ENCODE assay signal across 23 mouse cellular contexts in the genomic region with DNA sequence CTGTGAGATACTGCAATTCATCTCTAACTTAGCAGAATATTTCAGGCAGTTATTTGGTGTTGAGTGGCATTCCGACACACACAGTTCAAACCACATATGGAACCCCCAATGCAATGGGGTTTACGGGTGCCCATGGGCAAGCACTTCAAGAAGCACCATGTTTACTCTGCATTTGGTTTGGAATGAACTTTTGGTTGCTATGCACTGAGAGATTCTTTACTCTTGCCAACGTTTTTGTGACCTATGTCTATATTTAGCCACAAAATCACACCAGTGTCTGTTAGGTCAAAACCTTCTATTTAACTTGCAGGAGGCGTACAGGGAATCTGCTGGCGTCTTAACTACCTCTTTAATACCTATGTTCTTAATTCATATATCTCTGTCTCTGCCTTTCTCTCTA.
DNase-seq lines count a peak whose midpoint lies in the region; ATAC-seq and TF ChIP-seq lines count a peak whose summit lies in the region.
"Had no signal": no experiment of that assay in that cellular context is flagged by ENCODE, and none has a peak within 500 bp of the region (broad histone marks: within the 10 kb centered on the region; RNA-seq: fewer than 3 reads in every experiment).

No protein-coding gene starts in this region.

- no peaks in the 10 kb centered on the region for H3K27me3 ChIP-seq in heart, embryonic 12.5 days (replicated peaks)
- H3K27me3 ChIP-seq in heart, embryonic 14.5 days (ENCODE audit: control insufficient read depth, insufficient read depth, low read length): no peaks in the 10 kb centered on the region
- no peaks in the 10 kb centered on the region for H3K27me3 ChIP-seq in heart, postnatal 0 days (ENCODE audit: control insufficient read depth, insufficient read depth, low read length)
- H3K27me3 ChIP-seq: forebrain, embryonic 13.5 days had no signal

- no peak overlapping the region for H3K4me2 ChIP-seq in heart, embryonic 12.5 days
- H3K4me2 ChIP-seq in heart, embryonic 14.5 days (ENCODE audit: low read length): peak overlapping the region; percentile 29; the same call in 1 of the 2 replicates
- H3K4me2 ChIP-seq in heart, postnatal 0 days (ENCODE audit: low read depth, low read length): no peak overlapping the region
- H3K4me2 ChIP-seq: forebrain, embryonic 13.5 days; hindbrain, embryonic 14.5 days had no signal

- intact Hi-C loops in heart, postnatal 25 days (cut with DNase I): no loop called here

- 48% methylated on average over 5 of the region's 5 CpGs for WGBS in heart, embryonic 12.5 days
- WGBS in heart, embryonic 14.5 days: 44% methylated on average over 5 of the region's 5 CpGs
- 33% methylated on average over 5 of the region's 5 CpGs for WGBS in heart, postnatal 0 days

- no peak for ATAC-seq in heart, embryonic 12.5 days (ENCODE audit: insufficient number of reproducible peaks, low FRiP score)
- ATAC-seq in heart, embryonic 14.5 days (ENCODE audit: insufficient number of reproducible peaks, insufficient read depth, low FRiP score, low read depth): no peak
- peak; percentile 70 for ATAC-seq in heart, postnatal 0 days (ENCODE audit: insufficient read depth, low read depth)
- no peak for ATAC-seq in frontal cortex, adult (ENCODE audit: low TSS enrichment)
- ATAC-seq: activated CD4-positive, CD25-positive, alpha-beta regulatory T cell, adult 4 months; forebrain, embryonic 13.5 days; forebrain, embryonic 16.5 days; hindbrain, postnatal 0 days; inflammation-experienced regulatory T-cells, adult 6 months; intestine, embryonic 16.5 days had no signal

- H3K9ac ChIP-seq in heart, embryonic 12.5 days: no peak overlapping the region
- H3K9ac ChIP-seq in heart, embryonic 14.5 days (ENCODE audit: low read length): no peak overlapping the region
- no peak overlapping the region for H3K9ac ChIP-seq in heart, postnatal 0 days (replicated peaks; ENCODE audit: low read depth, low read length)
- H3K9ac ChIP-seq: forebrain, embryonic 13.5 days; hindbrain, embryonic 14.5 days had no signal

- peaks cover 8% of the 10 kb centered on the region for H3K4me1 ChIP-seq in heart, embryonic 12.5 days (replicated peaks)
- H3K4me1 ChIP-seq in heart, embryonic 14.5 days (ENCODE audit: control insufficient read depth in 2 of 2, insufficient read depth in 2 of 2, low read length in 2 of 2): peaks cover 4 to 13% of the 10 kb centered on the region in 2 experiments; a peak in 2 of 4 replicates
- H3K4me1 ChIP-seq in heart, postnatal 0 days (ENCODE audit: control insufficient read depth, insufficient read depth): peaks cover 4% of the 10 kb centered on the region; the same call in 1 of the 2 replicates

- no peak for TF ChIP-seq EP300 in heart, postnatal 0 days (IDR thresholded peaks at IDR 0.05; ENCODE audit: low read depth)

- TF ChIP-seq CTCF in heart, postnatal 0 days (IDR thresholded peaks at IDR 0.05; ENCODE audit: low read depth): no peak

- no peak overlapping the region for H3K4me3 ChIP-seq in heart, embryonic 12.5 days
- no peak overlapping the region for H3K4me3 ChIP-seq in heart, embryonic 14.5 days (ENCODE audit: control insufficient read depth in 1 of 2, insufficient read depth in 1 of 2, low read depth in 1 of 2, low read length in 2 of 2)
- H3K4me3 ChIP-seq in heart, postnatal 0 days (ENCODE audit: low read depth, low read length): no peak overlapping the region
- H3K4me3 ChIP-seq: forebrain, embryonic 10.5 days; forebrain, embryonic 13.5 days; gastrocnemius, adult 2 months had no signal

- H3K27ac ChIP-seq in heart, embryonic 12.5 days (ENCODE audit: poor library complexity, severe bottlenecking): no peak overlapping the region
- no peak overlapping the region for H3K27ac ChIP-seq in heart, embryonic 14.5 days (replicated peaks in 1 of 2; ENCODE audit: control insufficient read depth in 1 of 2, insufficient read depth in 1 of 2, low read depth in 2 of 2, low read length in 2 of 2)
- H3K27ac ChIP-seq in heart, postnatal 0 days (ENCODE audit: low read depth): peak overlapping the region; percentile 34; the same call in 1 of the 2 replicates
- H3K27ac ChIP-seq: forebrain, embryonic 10.5 days; forebrain, embryonic 13.5 days; gastrocnemius, adult 2 months; hindbrain, embryonic 14.5 days; hindbrain, postnatal 0 days had no signal

- DNase-seq in heart, adult 11 months: peak; percentile 60
- DNase-seq in heart, postnatal 25 days (ENCODE audit: low spot score): no peak
- peak; percentile 9 for DNase-seq in heart, adult 8-10 months (ENCODE audit: low spot score)
- peak; percentile 61 for DNase-seq in heart, postnatal 0 days (ENCODE audit: low spot score)
- no peak for DNase-seq in adrenal gland, adult 8-10 months
- DNase-seq: adrenal gland, postnatal 10 days; adrenal gland, postnatal 36 days; cerebellum, adult 18-20 months; cerebellum, adult 9-10 months; gastrocnemius, adult 2 months; gastrocnemius, postnatal 14 days; kidney, adult 18-20 months had no signal

- no peaks in the 10 kb centered on the region for H3K9me3 ChIP-seq in heart, embryonic 12.5 days (replicated peaks)
- no peaks in the 10 kb centered on the region for H3K9me3 ChIP-seq in heart, embryonic 14.5 days (ENCODE audit: control insufficient read depth, low read length)
- H3K9me3 ChIP-seq in heart, postnatal 0 days (replicated peaks; ENCODE audit: control insufficient read depth, low read length): no peaks in the 10 kb centered on the region
- H3K9me3 ChIP-seq: forebrain, embryonic 10.5 days; forebrain, embryonic 13.5 days had no signal

- H3K36me3 ChIP-seq in heart, embryonic 12.5 days: no peaks in the 10 kb centered on the region
- no peaks in the 10 kb centered on the region for H3K36me3 ChIP-seq in heart, embryonic 14.5 days (ENCODE audit: control insufficient read depth, insufficient read depth, low read length)
- H3K36me3 ChIP-seq in heart, postnatal 0 days (replicated peaks; ENCODE audit: control insufficient read depth, insufficient read depth, low read length): no peaks in the 10 kb centered on the region
- H3K36me3 ChIP-seq: forebrain, embryonic 10.5 days had no signal

Comparison
In these comparisons a context has a peak if more than half of its experiments do, and no peak if none do; other contexts are left out.
1. DNase-seq: peak in heart, adult 11 months (single experiment), heart, adult 8-10 months (single experiment) and heart, postnatal 0 days (single experiment); none in heart, postnatal 25 days (single experiment) and adrenal gland, adult 8-10 months (single experiment).